Mouse (Mus musculus) liver, embryonic 11.5 days (tissue): ENCODE measurements at regions not wholly inside any gene's neighbourhood (a gene's known extent, or its start where the extent isn't known, plus 50 kb on each side); places are given as distances from the start of the nearest gene placed in this dataset.

ENCODE experiments used
- ATAC-seq: fragments of 200-750 bp; cut with Nextera tagmentation; replicated peaks from 2 replicates; pipeline ENCODE4 v1.8.0; 2017; ENCODE audit warnings: moderate number of reproducible peaks, mild to moderate bottlenecking, moderate TSS enrichment, moderate library complexity; ENCODE audit not compliant: low FRiP score
- DNase-seq: peaks from one replicate; pipeline ENCODE4 v3.0.0-alpha.2; 2017; ENCODE audit warnings: low spot score
- H3K27ac ChIP-seq: fragments of 300-500 bp; sonication (generic); 2 replicates; pipeline ENCODE4 v1.5.1; 2014; ENCODE audit warnings: mild to moderate bottlenecking, low read depth, low read length, control low read depth
- H3K27me3 ChIP-seq: fragments of 300-500 bp; sonication (generic); replicated peaks from 2 replicates; pipeline ENCODE4 v1.6.1; 2014; ENCODE audit warnings: low read length, mixed read lengths; ENCODE audit not compliant: control insufficient read depth, insufficient read depth
- H3K36me3 ChIP-seq: fragments of 300-500 bp; sonication (generic); 2 replicates; pipeline ENCODE4 v1.6.1; 2014; ENCODE audit warnings: mild to moderate bottlenecking, low read length, moderate library complexity, mixed read lengths; ENCODE audit not compliant: control insufficient read depth, insufficient read depth
- H3K4me1 ChIP-seq: fragments of 300-500 bp; sonication (generic); replicated peaks from 2 replicates; pipeline ENCODE4 v1.6.1; 2014; ENCODE audit warnings: low read length, mixed read lengths; ENCODE audit not compliant: control insufficient read depth, insufficient read depth
- H3K4me2 ChIP-seq: fragments of 300-500 bp; sonication (generic); 2 replicates; pipeline ENCODE4 v1.6.1; 2014; ENCODE audit warnings: mild to moderate bottlenecking, control low read depth, moderate library complexity
- H3K4me3 ChIP-seq: fragments of 300-500 bp; sonication (generic); 2 replicates; pipeline ENCODE4 v1.5.1; 2014; ENCODE audit warnings: low read depth, low read length, control low read depth
- H3K9ac ChIP-seq: fragments of 300-500 bp; sonication (generic); 2 replicates; pipeline ENCODE4 v1.6.1; 2014; ENCODE audit warnings: low read depth, low read length, control low read depth
- H3K9me3 ChIP-seq: fragments of 300-500 bp; sonication (generic); 2 replicates; pipeline ENCODE4 v1.6.1; 2016; ENCODE audit warnings: low read length, inconsistent platforms, mixed read lengths; ENCODE audit not compliant: control insufficient read depth
- WGBS: fragments of 180-500 bp; shearing (Covaris S2); extraction: QIAGEN DNeasy Blood & Tissue Kit; methylation state at CpG from one replicate; pipeline ENCODE4 v1.1.7; 2014; 5-methylcytosine and 5-hydroxymethylcytosine counted together

GRCm38 (mm10) chr10:17646391-17646790 lies 76.6 kb upstream of the Cited2 start:
- WGBS: 80% methylated on average over 4 of the region's 4 CpGs
- Histone ChIP-seq H3K9me3 (no peaks in the 10 kb centered on the region), H3K4me3 (no peak overlapping the region), H3K27ac (no peak overlapping the region), H3K36me3 (no peaks in the 10 kb centered on the region), H3K4me2 (no peak overlapping the region), H3K27me3 (no peaks in the 10 kb centered on the region), H3K4me1 (peaks cover 5% of the 10 kb centered on the region; the same call in 1 of the 2 replicates), H3K9ac (no peak overlapping the region)
- DNase-seq: no peak
- ATAC-seq: no peak; the same call in 1 of the 2 replicates

GRCm38 (mm10) chr10:17648077-17648476 lies 74.9 kb upstream of the Cited2 start:
- no peak overlapping the region for H3K4me2 ChIP-seq
- H3K9ac ChIP-seq: no peak overlapping the region
- H3K27ac ChIP-seq: no peak overlapping the region
- no peaks in the 10 kb centered on the region for H3K27me3 ChIP-seq
- H3K4me1 ChIP-seq: peaks cover 6% of the 10 kb centered on the region; the same call in 1 of the 2 replicates
- H3K4me3 ChIP-seq: no peak overlapping the region
- DNase-seq (no peak), ATAC-seq (no peak)
- no peaks in the 10 kb centered on the region for H3K9me3 ChIP-seq
- no peaks in the 10 kb centered on the region for H3K36me3 ChIP-seq
- 44% methylated on average over 6 of the region's 6 CpGs for WGBS

DNA sequence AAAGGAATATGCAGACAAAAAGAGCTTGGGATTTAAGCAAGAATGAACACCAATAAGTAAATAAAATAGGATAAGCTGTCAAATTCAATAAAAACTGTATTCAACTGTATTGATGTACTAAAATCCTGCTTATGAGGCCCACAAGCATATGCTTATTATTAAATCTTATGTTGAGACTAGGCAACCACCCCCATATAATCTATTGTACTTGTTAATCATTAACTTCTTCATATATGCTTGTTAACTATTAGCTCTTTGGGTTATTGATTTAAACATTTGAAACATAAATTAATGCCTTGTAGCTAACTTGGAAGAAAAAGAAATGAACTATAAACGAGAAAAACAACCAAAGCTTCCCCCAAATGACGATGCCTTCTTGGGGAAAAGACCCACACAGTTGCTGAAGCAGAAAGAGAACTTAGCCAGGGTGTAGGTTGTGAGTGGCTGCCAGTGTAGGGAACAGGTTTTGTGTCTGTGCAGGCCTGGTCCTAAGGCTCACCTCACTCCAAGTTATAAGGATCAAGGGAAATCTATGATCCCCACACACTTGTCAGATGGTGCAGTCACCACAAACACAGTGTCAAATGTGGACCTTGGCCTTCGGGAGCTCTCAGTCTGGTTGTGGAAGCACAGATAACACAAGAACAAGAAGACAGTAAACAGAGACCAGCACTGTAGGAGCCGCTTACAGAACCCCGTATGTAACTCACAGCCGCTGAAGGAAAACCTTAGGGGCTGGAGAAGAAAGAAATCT lies 71.8 kb upstream of the Cited2 start:
- H3K9ac ChIP-seq: no peak overlapping the region
- peaks cover 9% of the 10 kb centered on the region for H3K4me1 ChIP-seq
- H3K4me2 ChIP-seq: no peak overlapping the region
- H3K9me3 ChIP-seq: no peaks in the 10 kb centered on the region
- ATAC-seq (peak; percentile 54), DNase-seq (no peak)
- H3K27me3 ChIP-seq: no peaks in the 10 kb centered on the region
- 63% methylated on average over 6 of the region's 6 CpGs for WGBS
- peak overlapping the region; percentile 28 for H3K27ac ChIP-seq
- H3K4me3 ChIP-seq: no peak overlapping the region
- no peaks in the 10 kb centered on the region for H3K36me3 ChIP-seq

DNA sequence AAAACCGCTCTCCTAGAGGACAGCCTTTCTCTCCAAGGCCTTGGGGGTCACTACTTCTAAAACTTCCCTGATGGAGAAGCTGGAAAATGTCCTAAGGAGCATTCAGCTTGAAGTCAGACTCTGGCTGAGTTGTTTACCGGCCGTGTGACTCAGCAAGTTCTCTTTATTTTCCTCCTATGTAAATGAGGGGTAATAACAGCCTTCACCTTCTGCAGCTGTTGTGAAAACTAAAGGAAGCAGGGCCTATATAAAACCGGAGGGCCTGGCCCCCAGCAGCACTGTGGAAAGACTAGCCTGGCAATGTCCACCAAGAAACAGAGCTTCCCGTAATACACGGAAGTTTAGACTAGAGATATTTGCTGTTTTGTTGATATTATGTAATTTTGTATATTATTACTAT lies 69.7 kb upstream of the Cited2 start:
- 44% methylated on average over 6 of the region's 6 CpGs for WGBS
- DNase-seq (no peak), ATAC-seq (peak; percentile 40)
- Histone ChIP-seq H3K4me3 (no peak overlapping the region), H3K9me3 (no peaks in the 10 kb centered on the region), H3K27me3 (no peaks in the 10 kb centered on the region), H3K36me3 (no peaks in the 10 kb centered on the region), H3K4me1 (peaks cover 12% of the 10 kb centered on the region), H3K9ac (no peak overlapping the region), H3K27ac (no peak overlapping the region), H3K4me2 (no peak overlapping the region)

GRCm38 (mm10) chr10:17653785-17654184 lies 69.2 kb upstream of the Cited2 start:
- Histone ChIP-seq H3K9me3 (no peaks in the 10 kb centered on the region), H3K4me2 (no peak overlapping the region), H3K4me3 (no peak overlapping the region), H3K4me1 (peaks cover 12% of the 10 kb centered on the region), H3K9ac (no peak overlapping the region), H3K27ac (no peak overlapping the region), H3K27me3 (no peaks in the 10 kb centered on the region), H3K36me3 (no peaks in the 10 kb centered on the region)
- ATAC-seq (no peak), DNase-seq (no peak)
- WGBS: 64% methylated on average over 9 of the region's 9 CpGs

GRCm38 (mm10) chr10:17654308-17654858 lies 68.6 kb upstream of the Cited2 start:
- no peaks in the 10 kb centered on the region for H3K27me3 ChIP-seq
- DNase-seq: no peak
- WGBS: 66% methylated on average over 2 of the region's 2 CpGs
- peaks cover 12% of the 10 kb centered on the region for H3K4me1 ChIP-seq
- H3K36me3 ChIP-seq: no peaks in the 10 kb centered on the region
- no peak overlapping the region for H3K4me2 ChIP-seq
- no peak overlapping the region for H3K9ac ChIP-seq
- no peak overlapping the region for H3K4me3 ChIP-seq
- no peak overlapping the region for H3K27ac ChIP-seq
- no peaks in the 10 kb centered on the region for H3K9me3 ChIP-seq
- no peak for ATAC-seq

DNA sequence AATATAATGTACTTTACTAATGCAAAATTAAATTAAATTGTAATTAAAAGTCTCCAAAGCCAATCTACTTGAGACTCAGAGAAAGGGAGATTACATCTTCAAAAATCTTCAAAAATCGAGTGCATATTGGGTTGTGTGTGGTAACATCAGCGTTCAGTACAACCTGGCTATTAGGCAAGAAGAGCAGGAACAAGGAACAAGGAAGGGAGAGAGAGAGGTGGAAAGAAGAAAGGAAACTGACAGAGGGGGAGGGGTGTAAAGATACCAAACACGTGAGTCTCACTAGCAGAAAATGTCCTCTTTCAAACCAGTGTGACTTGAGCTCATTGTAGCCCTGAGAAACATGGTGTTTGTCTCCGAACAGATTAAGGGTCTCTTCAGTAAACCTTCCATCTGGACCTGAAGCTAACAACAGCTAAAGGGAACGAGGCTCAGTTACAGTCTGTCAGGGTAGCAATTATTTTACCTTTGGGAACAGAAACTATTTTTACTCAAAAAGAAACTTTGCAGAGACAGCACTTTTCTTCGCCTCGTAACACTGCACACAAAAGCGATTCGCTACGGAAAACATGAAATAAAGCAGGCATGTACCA lies 67.5 kb upstream of the Cited2 start:
- H3K9ac ChIP-seq: no peak overlapping the region
- no peak overlapping the region for H3K4me3 ChIP-seq
- ATAC-seq (no peak), DNase-seq (no peak)
- no peaks in the 10 kb centered on the region for H3K36me3 ChIP-seq
- 62% methylated on average over 10 of the region's 10 CpGs for WGBS
- H3K4me2 ChIP-seq: no peak overlapping the region
- no peaks in the 10 kb centered on the region for H3K27me3 ChIP-seq
- peaks cover 12% of the 10 kb centered on the region for H3K4me1 ChIP-seq
- H3K9me3 ChIP-seq: no peaks in the 10 kb centered on the region
- no peak overlapping the region for H3K27ac ChIP-seq

DNA sequence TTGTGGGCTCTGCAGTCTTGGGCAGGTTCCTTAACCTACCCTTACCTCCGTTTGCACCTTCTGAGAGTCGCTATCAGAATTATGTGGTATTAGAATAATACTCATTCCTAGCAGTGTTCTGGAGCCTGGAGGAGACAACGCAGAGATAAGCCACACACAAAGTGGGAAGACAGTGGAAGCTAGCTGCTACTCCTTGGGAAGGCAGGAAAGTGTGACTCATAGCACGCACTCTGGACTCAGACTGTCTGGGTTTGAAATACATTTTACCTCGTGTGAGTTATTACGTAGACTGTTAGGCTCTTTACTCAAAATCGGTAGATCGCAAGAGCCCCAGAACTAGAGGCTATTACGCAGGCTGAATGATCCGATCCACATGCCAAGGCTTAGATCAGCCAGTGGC lies 66.7 kb upstream of the Cited2 start:
- Histone ChIP-seq H3K9ac (no peak overlapping the region), H3K9me3 (no peaks in the 10 kb centered on the region), H3K4me3 (no peak overlapping the region), H3K4me1 (peaks cover 10% of the 10 kb centered on the region), H3K4me2 (0 out of 2 replicates have a peak overlapping the region, but pooled peaks have one; percentile 7), H3K27me3 (no peaks in the 10 kb centered on the region), H3K36me3 (no peaks in the 10 kb centered on the region), H3K27ac (no peak overlapping the region)
- ATAC-seq (no peak), DNase-seq (no peak)
- 62% methylated on average over 10 of the region's 10 CpGs for WGBS
